Mouse (Mus musculus) kidney, adult 2 months (tissue): ENCODE results near the gene Omt2a.

Experiments used
- CTCF ChIP-seq: fragments of 200-500 bp; conservative IDR thresholded peaks from 2 replicates; pipeline ENCODE4 v1.5.1; 2011; ENCODE audit warnings: low read depth, mild to moderate bottlenecking, control low read depth, low read length, moderate library complexity, mixed read lengths; ENCODE audit not compliant: insufficient read depth, insufficient read length
- POLR2A ChIP-seq: fragments of 200-500 bp; IDR thresholded peaks from one replicate; pipeline ENCODE4 v1.6.1; 2011; ENCODE audit warnings: low read depth, low read length, control low read depth

- TF ChIP-seq CTCF (no peak), POLR2A (no peak)
These were observed at the start of gene Omt2a for GRCm38 (mm10) chr9:78314696-78315095.
